Mouse (Mus musculus): Measurements from ENCODE around the gene Chrnb1. TPM values are rescaled to one million over a fixed set of nuclear protein-coding genes. Genes with fewer than 3 reads are reported as not detected.
A peak's percentile ranks its signal among the peaks of the same experiment; 100 is the strongest.

Gene Chrnb1
- polyA plus RNA-seq, 1 experiment from 2014 or later: 5.4 TPM

DNA sequence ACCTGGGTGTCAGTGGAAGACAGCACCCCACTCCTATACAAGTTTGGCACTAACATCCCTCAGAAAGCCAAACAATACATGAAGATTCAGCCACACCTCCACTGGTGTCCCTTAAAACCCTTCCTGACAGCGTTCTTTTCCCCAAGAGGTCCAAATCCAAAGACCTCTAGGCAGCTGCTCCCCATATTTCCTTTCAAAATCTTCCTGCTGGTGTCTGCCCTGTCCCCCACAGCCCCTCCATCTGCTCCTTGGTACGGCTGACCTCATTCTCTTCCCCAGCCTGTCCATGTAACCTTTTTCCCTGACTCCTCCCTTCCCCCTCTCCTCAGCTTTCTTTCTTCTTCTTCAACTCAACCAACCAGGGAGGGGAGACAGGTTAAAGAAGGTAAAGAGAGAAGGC, 27.7 kb upstream of the Chrnb1 start:
- no peaks in the 10 kb centered on the region for H3K9me3 ChIP-seq (replicated peaks)
- no peak overlapping the region for H3K4me3 ChIP-seq
- 68% methylated on average over 2 of the region's 2 CpGs for WGBS
- H3K9ac ChIP-seq: no peak overlapping the region
- H3K27ac ChIP-seq: no peak overlapping the region
- H3K27me3 ChIP-seq: no peaks in the 10 kb centered on the region
- no peaks in the 10 kb centered on the region for H3K4me1 ChIP-seq (replicated peaks)
- no peak for ATAC-seq (replicated peaks; ENCODE audit: insufficient number of reproducible peaks, insufficient read depth, low FRiP score, low read depth)
- H3K4me2 ChIP-seq: no peak overlapping the region
- H3K36me3 ChIP-seq: peaks cover 5% of the 10 kb centered on the region; the same call in 1 of the 2 replicates

DNA sequence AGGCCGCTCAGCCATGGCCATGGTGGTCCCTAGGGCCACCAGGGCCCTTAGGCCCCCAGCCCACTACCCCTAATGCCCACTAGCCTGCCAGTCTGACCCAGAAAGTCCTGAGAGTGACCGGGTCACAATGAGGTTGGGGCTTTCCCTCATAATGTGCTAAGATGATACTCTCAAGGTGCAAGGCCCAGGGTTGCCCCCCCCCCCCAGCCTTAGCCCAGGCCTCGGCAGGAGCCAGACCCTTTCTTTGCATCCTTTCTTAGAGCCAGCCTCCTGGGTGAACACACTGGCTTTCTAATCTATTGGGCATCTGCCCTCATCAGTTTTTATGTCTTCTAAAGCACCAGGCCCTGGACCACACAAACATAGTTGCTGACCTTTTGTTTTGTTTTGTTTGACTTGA, 26.3 kb upstream of the Chrnb1 start, which contains the start of gene Spem1:
Gene Spem1 (minus strand): TSS at position 101 of the 400 bp plus-strand sequence.
- H3K4me3 ChIP-seq: no peak within 1 kb of the TSS
- no peak within 1 kb of the TSS for H3K9ac ChIP-seq
- H3K27ac ChIP-seq: no peak within 1 kb of the TSS
- H3K4me1 ChIP-seq (replicated peaks): no peaks in the 10 kb centered on the region
- no peaks in the 10 kb centered on the region for H3K27me3 ChIP-seq
- no peak within 1 kb of the TSS for H3K4me2 ChIP-seq
- 78% methylated on average over 3 of the region's 3 CpGs for WGBS
- peaks cover 4% of the 10 kb centered on the region; the same call in 1 of the 2 replicates for H3K36me3 ChIP-seq
- ATAC-seq (replicated peaks; ENCODE audit: insufficient number of reproducible peaks, insufficient read depth, low FRiP score, low read depth): no peak
- H3K9me3 ChIP-seq (replicated peaks): no peaks in the 10 kb centered on the region

DNA sequence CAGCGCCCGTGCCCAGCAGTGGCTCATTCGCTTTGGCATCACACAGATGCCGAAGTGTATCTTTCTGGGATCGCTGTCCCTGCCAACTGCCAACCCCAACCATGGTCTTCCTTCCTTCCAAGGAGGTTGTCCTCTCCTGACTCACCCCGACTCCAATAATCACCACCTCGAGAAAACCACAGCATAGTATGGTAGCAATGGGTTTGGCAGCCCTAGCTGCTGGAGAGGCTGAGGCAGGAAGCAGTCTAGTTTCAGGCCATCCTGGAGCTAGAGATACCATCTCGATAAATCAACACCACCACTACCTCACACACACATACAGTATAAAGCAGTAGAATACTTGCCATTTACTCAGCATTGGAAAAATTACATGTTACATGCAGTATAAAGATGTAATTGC, 23.1 kb upstream of the Chrnb1 start:
- Histone ChIP-seq H3K9me3 (replicated peaks) (no peaks in the 10 kb centered on the region), H3K27ac (no peak overlapping the region)

DNA sequence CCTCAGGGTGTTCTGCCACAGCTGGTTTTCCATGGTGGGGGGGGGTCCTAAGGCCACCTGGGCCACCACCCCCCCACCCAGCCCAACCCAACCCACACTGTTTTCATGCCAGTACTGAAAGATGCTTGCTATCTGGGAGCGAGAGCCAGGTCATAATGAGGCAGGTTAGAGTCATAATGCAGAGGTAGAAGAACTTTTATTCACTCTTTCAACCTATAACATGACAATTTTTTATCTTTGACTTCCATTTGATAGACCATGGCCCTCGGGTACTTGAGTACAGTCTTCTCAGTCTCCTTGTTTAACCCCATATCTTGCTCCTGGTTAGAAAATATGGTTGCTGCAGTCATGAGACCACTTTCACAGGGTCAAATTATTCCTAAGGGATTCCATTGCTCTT, 22.6 kb upstream of the Chrnb1 start, which contains the start of gene Spem2:
Gene Spem2 (minus strand): TSS at position 101 of the 400 bp plus-strand sequence.
- Histone ChIP-seq H3K27me3 (no peaks in the 10 kb centered on the region), H3K27ac (no peak within 1 kb of the TSS), H3K36me3 (no peaks in the 10 kb centered on the region), H3K4me3 (no peak within 1 kb of the TSS), H3K4me1 (replicated peaks) (no peaks in the 10 kb centered on the region), H3K4me2 (no peak within 1 kb of the TSS), H3K9me3 (replicated peaks) (no peaks in the 10 kb centered on the region), H3K9ac (no peak within 1 kb of the TSS)
- whole genome bisulfite sequencing: 75% methylated on average over 2 of the region's 2 CpGs
- no peak for ATAC-seq (replicated peaks; ENCODE audit: insufficient number of reproducible peaks, insufficient read depth, low FRiP score, low read depth)

More for the DNA sequence above, 23.1 kb upstream of the Chrnb1 start:
- Histone ChIP-seq H3K9ac (no peak overlapping the region), H3K4me3 (no peak overlapping the region), H3K4me1 (replicated peaks) (no peaks in the 10 kb centered on the region), H3K4me2 (no peak overlapping the region), H3K36me3 (no peaks in the 10 kb centered on the region), H3K27me3 (no peaks in the 10 kb centered on the region)
- WGBS: 76% methylated on average over 8 of the region's 8 CpGs
- no peak for ATAC-seq (replicated peaks; ENCODE audit: insufficient number of reproducible peaks, insufficient read depth, low FRiP score, low read depth)

DNA sequence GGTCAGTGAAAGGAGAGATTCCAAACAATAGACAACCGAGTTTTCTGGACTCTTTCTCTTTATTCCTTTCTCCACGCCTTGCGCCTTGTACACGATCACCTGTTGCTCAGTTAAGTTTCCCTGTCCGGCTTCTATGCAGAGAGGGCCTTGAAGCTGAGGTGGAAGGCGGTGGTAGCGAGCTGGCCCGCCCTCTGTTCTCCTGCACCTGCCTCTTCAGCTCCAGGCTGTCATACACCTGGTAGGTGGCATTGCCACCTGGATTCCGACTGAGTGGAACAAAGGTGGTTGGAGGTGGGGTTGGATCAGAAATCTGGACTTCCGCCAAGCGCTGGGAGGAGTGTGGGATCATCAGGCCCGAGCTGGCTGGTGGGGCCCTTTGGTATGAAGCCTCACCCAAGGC, 20.8 kb upstream of the Chrnb1 start:
- no peak for ATAC-seq (replicated peaks; ENCODE audit: insufficient number of reproducible peaks, insufficient read depth, low FRiP score, low read depth)
- Histone ChIP-seq H3K4me1 (replicated peaks) (no peaks in the 10 kb centered on the region), H3K36me3 (no peaks in the 10 kb centered on the region), H3K27me3 (no peaks in the 10 kb centered on the region), H3K9me3 (replicated peaks) (no peaks in the 10 kb centered on the region), H3K4me3 (no peak overlapping the region), H3K9ac (no peak overlapping the region), H3K4me2 (no peak overlapping the region), H3K27ac (no peak overlapping the region)
- 90% methylated on average over 12 of the region's 12 CpGs for WGBS

DNA sequence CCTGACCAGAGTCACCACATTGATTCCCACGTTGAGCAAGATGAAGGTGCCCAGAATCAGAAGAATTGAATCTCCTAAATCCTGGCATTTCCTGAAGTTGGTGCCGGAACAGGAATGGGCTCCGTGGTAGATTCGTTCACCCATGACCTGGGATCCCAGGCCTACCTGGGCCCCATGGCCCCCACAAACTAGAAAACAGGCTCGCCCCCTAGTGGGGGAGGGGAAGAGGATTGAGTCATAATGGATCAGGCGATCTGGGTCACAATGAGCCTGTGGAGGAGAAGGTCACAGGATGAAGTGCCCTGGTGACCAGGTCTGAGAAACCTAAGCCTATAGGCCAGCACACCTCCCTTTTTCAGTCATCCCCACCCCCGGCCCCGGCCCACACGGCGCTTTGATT, 19.4 kb upstream of the Chrnb1 start, which contains the start of gene Gm39566:
Gene Gm39566 (minus strand): TSS at position 144 of the 400 bp plus-strand sequence.
- WGBS: 57% methylated on average over 10 of the region's 10 CpGs
- no peak for ATAC-seq (replicated peaks; ENCODE audit: insufficient number of reproducible peaks, insufficient read depth, low FRiP score, low read depth)

DNA sequence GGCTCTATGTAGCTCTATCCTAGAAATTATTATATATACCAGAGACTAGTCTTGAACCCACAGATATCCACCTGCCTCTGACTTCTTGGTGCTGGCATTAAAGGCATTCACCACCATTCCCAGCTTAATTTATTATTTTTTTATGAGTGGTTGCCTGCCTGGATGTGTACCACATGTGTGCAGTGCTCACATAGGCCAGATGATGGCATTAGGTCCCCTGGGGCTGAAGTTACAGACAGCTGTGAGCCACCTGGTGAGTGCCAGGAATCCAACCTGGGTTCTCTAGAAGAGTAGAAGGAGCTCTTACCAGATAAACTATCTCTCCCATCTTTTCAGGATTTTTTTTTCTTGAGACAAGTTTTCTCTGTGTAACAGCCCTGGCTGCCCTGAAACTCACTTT, 14.5 kb upstream of the Chrnb1 start:
- ATAC-seq (replicated peaks; ENCODE audit: insufficient number of reproducible peaks, insufficient read depth, low FRiP score, low read depth): no peak
- Histone ChIP-seq H3K4me1 (replicated peaks) (no peaks in the 10 kb centered on the region), H3K4me2 (no peak overlapping the region), H3K9ac (no peak overlapping the region), H3K27me3 (peaks cover 11% of the 10 kb centered on the region), H3K9me3 (replicated peaks) (no peaks in the 10 kb centered on the region), H3K36me3 (no peaks in the 10 kb centered on the region), H3K27ac (no peak overlapping the region), H3K4me3 (no peak overlapping the region)

More for the DNA sequence above, 19.4 kb upstream of the Chrnb1 start, which contains the start of gene Gm39566:
- H3K27me3 ChIP-seq: 0 out of 2 replicates have a peak, but pooled peaks cover 3% of the 10 kb centered on the region
- no peaks in the 10 kb centered on the region for H3K9me3 ChIP-seq (replicated peaks)
- no peaks in the 10 kb centered on the region for H3K4me1 ChIP-seq (replicated peaks)
- no peak within 1 kb of the TSS for H3K4me2 ChIP-seq
- H3K27ac ChIP-seq: no peak within 1 kb of the TSS
- no peak within 1 kb of the TSS for H3K9ac ChIP-seq
- no peaks in the 10 kb centered on the region for H3K36me3 ChIP-seq
- H3K4me3 ChIP-seq: no peak within 1 kb of the TSS

DNA sequence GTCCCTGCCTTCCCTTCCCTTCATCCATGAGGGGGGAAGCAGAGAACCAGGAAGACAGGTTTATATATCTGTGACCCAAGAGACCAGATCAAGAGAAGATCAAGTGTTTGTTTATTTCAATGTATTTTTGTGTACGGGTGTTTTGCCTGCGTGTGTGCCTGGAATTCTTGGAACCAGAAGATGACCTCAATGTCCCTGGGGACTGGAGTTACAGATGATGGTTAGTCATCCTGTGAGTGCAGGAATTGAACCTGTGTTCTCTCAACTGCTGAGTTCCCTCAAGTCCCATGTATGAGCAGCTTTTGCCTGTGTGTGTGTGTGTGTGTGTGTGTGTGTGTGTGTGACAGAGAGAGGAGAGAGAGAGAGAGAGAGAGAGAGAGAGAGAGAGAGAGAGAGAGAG, 11.9 kb upstream of the Chrnb1 start:
- Histone ChIP-seq H3K4me1 (replicated peaks) (peaks cover 25% of the 10 kb centered on the region), H3K36me3 (no peaks in the 10 kb centered on the region), H3K4me3 (no peak overlapping the region), H3K9ac (no peak overlapping the region), H3K27me3 (peaks cover 19% of the 10 kb centered on the region), H3K27ac (no peak overlapping the region), H3K4me2 (no peak overlapping the region), H3K9me3 (replicated peaks) (no peaks in the 10 kb centered on the region)
- 75% methylated on average over 2 of the region's 2 CpGs for WGBS
- ATAC-seq (replicated peaks; ENCODE audit: insufficient number of reproducible peaks, insufficient read depth, low FRiP score, low read depth): no peak

DNA sequence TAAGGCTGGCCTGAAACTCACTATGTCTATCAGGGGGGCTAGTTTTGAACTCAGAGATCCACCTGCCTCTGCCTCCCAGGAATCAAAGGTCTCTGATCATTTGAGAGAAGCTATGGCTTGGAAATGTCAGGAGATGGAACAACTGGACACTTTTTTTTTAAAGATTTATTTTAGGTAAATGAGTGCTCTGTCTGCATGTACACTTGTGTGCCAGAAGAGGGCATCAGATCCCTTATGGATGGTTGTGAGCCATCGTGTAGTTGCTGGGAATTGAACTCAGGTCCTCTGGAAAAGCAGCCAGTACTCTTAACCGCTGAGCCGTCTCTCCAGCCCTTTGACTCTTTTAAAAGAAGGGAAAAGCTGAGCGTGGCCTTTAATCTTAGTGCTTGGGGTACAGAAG, 10.6 kb upstream of the Chrnb1 start:
- 73% methylated on average over 4 of the region's 4 CpGs for WGBS

DNA sequence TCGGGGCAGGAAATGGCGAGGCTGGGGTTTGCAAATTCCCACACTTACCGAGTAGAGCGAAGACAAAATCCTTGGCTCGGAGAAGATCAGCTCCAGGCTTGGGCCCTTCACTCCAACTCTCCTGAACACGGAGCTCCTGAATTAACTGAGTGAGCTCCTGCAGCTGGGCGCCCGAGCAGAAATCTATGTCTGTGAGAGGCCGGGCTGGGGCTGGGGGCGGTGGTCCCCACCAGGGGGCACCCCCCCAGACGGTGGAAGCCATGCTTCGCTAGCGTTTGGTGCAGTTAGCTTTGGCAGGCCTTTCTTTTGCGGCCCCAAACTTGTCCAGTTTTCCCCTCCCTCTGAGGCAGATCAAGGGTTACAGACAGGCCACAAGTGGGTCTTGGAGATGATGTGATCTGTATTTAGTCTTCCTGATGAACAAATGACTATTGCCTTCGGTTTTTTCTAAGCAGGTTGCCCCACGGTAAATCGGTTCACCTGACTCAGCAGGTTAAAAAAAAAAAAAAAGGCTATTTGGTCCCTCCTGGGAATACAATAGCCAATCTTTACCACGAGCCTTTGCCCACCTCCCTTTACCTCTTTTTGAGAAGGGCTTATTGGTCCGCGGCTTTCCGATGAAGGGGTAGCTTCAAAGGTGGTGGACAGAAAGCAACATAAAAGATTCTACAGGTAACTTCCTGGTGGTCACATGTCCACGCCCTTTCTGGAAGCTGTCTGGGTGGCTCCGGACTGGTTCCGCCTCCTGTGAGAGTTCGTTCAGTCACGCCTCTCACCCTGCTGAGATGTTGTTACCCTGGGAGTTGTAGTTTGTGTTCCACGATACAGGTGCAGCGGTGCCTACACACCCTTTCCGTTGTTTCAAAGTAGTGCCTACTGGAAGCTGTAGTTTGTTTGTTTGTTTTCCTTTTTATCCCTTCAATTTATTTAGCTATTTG, 9.5 kb upstream of the Chrnb1 start, which contains the start of gene Tmem102:
Gene Tmem102 (minus strand): TSS at position 653 of the 938 bp plus-strand sequence.
- Histone ChIP-seq H3K4me1 (replicated peaks) (peaks cover 49% of the 10 kb centered on the region), H3K36me3 (no peaks in the 10 kb centered on the region), H3K9ac (peak within 1 kb of the TSS; percentile 62; the same call in 1 of the 2 replicates), H3K9me3 (replicated peaks) (no peaks in the 10 kb centered on the region), H3K27ac (no peak within 1 kb of the TSS), H3K4me2 (peak within 1 kb of the TSS; percentile 97), H3K27me3 (peaks cover 25% of the 10 kb centered on the region), H3K4me3 (peak within 1 kb of the TSS; percentile 62)
- no peak for ATAC-seq (replicated peaks; ENCODE audit: insufficient number of reproducible peaks, insufficient read depth, low FRiP score, low read depth)
- WGBS: 13% methylated on average over 29 of the region's 29 CpGs

More for the DNA sequence above, 10.6 kb upstream of the Chrnb1 start:
- no peak overlapping the region for H3K4me3 ChIP-seq
- no peak overlapping the region for H3K4me2 ChIP-seq
- peaks cover 38% of the 10 kb centered on the region for H3K4me1 ChIP-seq (replicated peaks)
- no peak overlapping the region for H3K27ac ChIP-seq
- no peaks in the 10 kb centered on the region for H3K9me3 ChIP-seq (replicated peaks)
- H3K36me3 ChIP-seq: no peaks in the 10 kb centered on the region
- no peak for ATAC-seq (replicated peaks; ENCODE audit: insufficient number of reproducible peaks, insufficient read depth, low FRiP score, low read depth)
- peaks cover 24% of the 10 kb centered on the region for H3K27me3 ChIP-seq
- no peak overlapping the region for H3K9ac ChIP-seq

DNA sequence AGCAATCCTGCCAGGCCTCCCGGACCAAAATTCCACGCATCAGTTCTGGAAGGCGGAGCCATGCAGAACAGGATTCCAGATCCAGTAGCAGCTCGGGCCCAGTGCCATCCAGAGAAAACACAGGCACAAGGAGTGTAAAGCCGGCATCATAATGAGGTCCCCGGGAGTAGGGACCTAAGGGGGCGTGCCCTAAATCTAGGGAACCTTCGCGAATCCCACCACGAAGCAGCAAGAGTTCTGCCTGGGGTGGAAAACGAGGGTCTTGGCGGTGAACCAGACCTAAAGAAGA, 8.9 kb upstream of the Chrnb1 start:
- H3K4me1 ChIP-seq (replicated peaks): peaks cover 55% of the 10 kb centered on the region
- no peak for ATAC-seq (replicated peaks; ENCODE audit: insufficient number of reproducible peaks, insufficient read depth, low FRiP score, low read depth)
- peak overlapping the region; percentile 62 for H3K4me3 ChIP-seq

More for the DNA sequence above, 8.9 kb upstream of the Chrnb1 start:
- 12% methylated on average over 12 of the region's 12 CpGs for WGBS
- peak overlapping the region; percentile 97 for H3K4me2 ChIP-seq
- no peaks in the 10 kb centered on the region for H3K36me3 ChIP-seq
- H3K9me3 ChIP-seq (replicated peaks): no peaks in the 10 kb centered on the region
- no peak overlapping the region for H3K27ac ChIP-seq
- peaks cover 27% of the 10 kb centered on the region for H3K27me3 ChIP-seq
- peak overlapping the region; percentile 62; the same call in 1 of the 2 replicates for H3K9ac ChIP-seq
